Mouse (Mus musculus) hindbrain, embryonic 16.5 days (tissue): ENCODE results near the gene Glis2. TPM values are rescaled to one million over a fixed set of nuclear protein-coding genes. Genes with fewer than 3 reads are reported as not detected.
"Not testable (repeated sequence)": the region's sequence is repeated elsewhere in the genome, so short reads cannot be mapped to it uniquely, and the experiment has no call there.

Experiments used
- ATAC-seq: fragments of 200-750 bp; cut with Nextera tagmentation; 2 replicates; pipeline ENCODE4 v1.8.0; 2017; ENCODE audit warnings: moderate TSS enrichment, moderate library complexity
- H3K27ac ChIP-seq: fragments of 300-500 bp; sonication (generic); 2 replicates; pipeline ENCODE4 v1.5.1; 2014; ENCODE audit warnings: low read depth, mild to moderate bottlenecking, control low read depth, low read length, moderate library complexity
- H3K27me3 ChIP-seq: fragments of 300-500 bp; sonication (generic); replicated peaks from 2 replicates; pipeline ENCODE4 v1.6.1; 2014; ENCODE audit warnings: low read length; ENCODE audit not compliant: control insufficient read depth, insufficient read depth
- H3K36me3 ChIP-seq: fragments of 300-500 bp; sonication (generic); 2 replicates; pipeline ENCODE4 v1.6.1; 2014; ENCODE audit warnings: mild to moderate bottlenecking, low read length, moderate library complexity, mixed read lengths; ENCODE audit not compliant: control insufficient read depth, insufficient read depth
- H3K4me1 ChIP-seq: fragments of 300-500 bp; sonication (generic); 2 replicates; pipeline ENCODE4 v1.6.1; 2014; ENCODE audit warnings: low read depth, low read length; ENCODE audit not compliant: control insufficient read depth, insufficient read depth
- H3K4me2 ChIP-seq: fragments of 300-500 bp; sonication (generic); 2 replicates; pipeline ENCODE4 v1.6.1; 2014; ENCODE audit warnings: mild to moderate bottlenecking, low read length, control low read depth, moderate library complexity
- H3K4me3 ChIP-seq: fragments of 300-500 bp; sonication (generic); 2 replicates; pipeline ENCODE4 v1.5.1; 2014; ENCODE audit warnings: mild to moderate bottlenecking, low read length, control low read depth, moderate library complexity
- H3K9ac ChIP-seq: fragments of 300-500 bp; sonication (generic); 2 replicates; pipeline ENCODE4 v1.6.1; 2014; ENCODE audit warnings: low read depth, mild to moderate bottlenecking, control low read depth, low read length, moderate library complexity
- H3K9me3 ChIP-seq: fragments of 300-500 bp; sonication (generic); 2 replicates; pipeline ENCODE4 v1.6.1; 2014; ENCODE audit warnings: mild to moderate bottlenecking, low read length, moderate library complexity; ENCODE audit not compliant: control insufficient read depth
- WGBS: fragments of 180-500 bp; shearing (Covaris S2); extraction: QIAGEN DNeasy Blood & Tissue Kit; methylation state at CpG from one replicate; pipeline ENCODE4 v1.1.7; 2014; 5-methylcytosine and 5-hydroxymethylcytosine counted together
- polyA plus RNA-seq: library from polyadenylated mRNA; unstranded; fragments of >200 nt; fragmentation: Nextera tagmentation; extraction: Ambion mirVana; gene quantifications from 2 replicates; pipeline ENCODE4 v1.2.1, GENCODE M21; 2015

Gene Glis2
- polyA plus RNA-seq, 1 experiment from 2014 or later, result 14.2 TPM

- H3K4me3 ChIP-seq, result no peak overlapping the region
- ATAC-seq, result no peak
- H3K9ac ChIP-seq, result no peak overlapping the region
- no peaks in the 10 kb centered on the region for H3K27me3 ChIP-seq
- no peak overlapping the region for H3K27ac ChIP-seq
- WGBS, result 55% methylated on average over 2 of the region's 2 CpGs
- H3K4me2 ChIP-seq, result no peak overlapping the region
- no peaks in the 10 kb centered on the region for H3K9me3 ChIP-seq
- H3K4me1 ChIP-seq, result no peaks in the 10 kb centered on the region
- H3K36me3 ChIP-seq, result no peaks in the 10 kb centered on the region
These were observed 18.5 kb upstream of the Glis2 start for GRCm38 (mm10) chr16:4576038-4576437.

GRCm38 (mm10) chr16:4576873-4577272, 17.6 kb upstream of the Glis2 start:
- no peak for ATAC-seq
- H3K27me3 ChIP-seq, result no peaks in the 10 kb centered on the region
- no peak overlapping the region for H3K9ac ChIP-seq
- H3K9me3 ChIP-seq, result no peaks in the 10 kb centered on the region
- no peaks in the 10 kb centered on the region for H3K36me3 ChIP-seq
- WGBS, result 50% methylated on average over 2 of the region's 2 CpGs
- no peak overlapping the region for H3K4me2 ChIP-seq
- H3K27ac ChIP-seq, result no peak overlapping the region
- no peaks in the 10 kb centered on the region for H3K4me1 ChIP-seq
- H3K4me3 ChIP-seq, result no peak overlapping the region

GRCm38 (mm10) chr16:4578630-4579029, 15.9 kb upstream of the Glis2 start:
- Histone ChIP-seq H3K4me2 (no peak overlapping the region), H3K4me1 (no peaks in the 10 kb centered on the region), H3K27ac (no peak overlapping the region), H3K9me3 (no peaks in the 10 kb centered on the region), H3K9ac (no peak overlapping the region), H3K27me3 (no peaks in the 10 kb centered on the region), H3K36me3 (no peaks in the 10 kb centered on the region), H3K4me3 (no peak overlapping the region)
- ATAC-seq, result no peak
- WGBS, result 72% methylated on average over 7 of the region's 7 CpGs

GRCm38 (mm10) chr16:4581179-4581578, 13.3 kb upstream of the Glis2 start:
- not testable (repeated sequence) for ATAC-seq, H3K27ac ChIP-seq, H3K27me3 ChIP-seq, H3K4me1 ChIP-seq, H3K9me3 ChIP-seq, H3K4me3 ChIP-seq, H3K36me3 ChIP-seq, H3K9ac ChIP-seq, H3K4me2 ChIP-seq
- over 99% methylated on average over 4 of the region's 4 CpGs for WGBS

GRCm38 (mm10) chr16:4583807-4584206, 10.7 kb upstream of the Glis2 start:
- Histone ChIP-seq H3K27me3 (no peaks in the 10 kb centered on the region), H3K4me1 (peaks cover 8% of the 10 kb centered on the region; the same call in 1 of the 2 replicates)
- 83% methylated on average over 3 of the region's 3 CpGs for WGBS

GRCm38 (mm10) chr16:4584438-4584837, 10.1 kb upstream of the Glis2 start:
- no peak overlapping the region for H3K27ac ChIP-seq
- no peak overlapping the region for H3K9ac ChIP-seq
- ATAC-seq, result no peak
- WGBS, result 88% methylated on average over 5 of the region's 5 CpGs
- H3K4me3 ChIP-seq, result no peak overlapping the region
- peaks cover 8% of the 10 kb centered on the region; the same call in 1 of the 2 replicates for H3K4me1 ChIP-seq
- H3K27me3 ChIP-seq, result no peaks in the 10 kb centered on the region
- H3K4me2 ChIP-seq, result no peak overlapping the region
- no peaks in the 10 kb centered on the region for H3K36me3 ChIP-seq
- no peaks in the 10 kb centered on the region for H3K9me3 ChIP-seq

More at GRCm38 (mm10) chr16:4583807-4584206, 10.7 kb upstream of the Glis2 start:
- no peak overlapping the region for H3K4me3 ChIP-seq
- no peak for ATAC-seq
- H3K9ac ChIP-seq, result no peak overlapping the region
- H3K4me2 ChIP-seq, result no peak overlapping the region
- H3K9me3 ChIP-seq, result no peaks in the 10 kb centered on the region
- no peaks in the 10 kb centered on the region for H3K36me3 ChIP-seq
- no peak overlapping the region for H3K27ac ChIP-seq

DNA sequence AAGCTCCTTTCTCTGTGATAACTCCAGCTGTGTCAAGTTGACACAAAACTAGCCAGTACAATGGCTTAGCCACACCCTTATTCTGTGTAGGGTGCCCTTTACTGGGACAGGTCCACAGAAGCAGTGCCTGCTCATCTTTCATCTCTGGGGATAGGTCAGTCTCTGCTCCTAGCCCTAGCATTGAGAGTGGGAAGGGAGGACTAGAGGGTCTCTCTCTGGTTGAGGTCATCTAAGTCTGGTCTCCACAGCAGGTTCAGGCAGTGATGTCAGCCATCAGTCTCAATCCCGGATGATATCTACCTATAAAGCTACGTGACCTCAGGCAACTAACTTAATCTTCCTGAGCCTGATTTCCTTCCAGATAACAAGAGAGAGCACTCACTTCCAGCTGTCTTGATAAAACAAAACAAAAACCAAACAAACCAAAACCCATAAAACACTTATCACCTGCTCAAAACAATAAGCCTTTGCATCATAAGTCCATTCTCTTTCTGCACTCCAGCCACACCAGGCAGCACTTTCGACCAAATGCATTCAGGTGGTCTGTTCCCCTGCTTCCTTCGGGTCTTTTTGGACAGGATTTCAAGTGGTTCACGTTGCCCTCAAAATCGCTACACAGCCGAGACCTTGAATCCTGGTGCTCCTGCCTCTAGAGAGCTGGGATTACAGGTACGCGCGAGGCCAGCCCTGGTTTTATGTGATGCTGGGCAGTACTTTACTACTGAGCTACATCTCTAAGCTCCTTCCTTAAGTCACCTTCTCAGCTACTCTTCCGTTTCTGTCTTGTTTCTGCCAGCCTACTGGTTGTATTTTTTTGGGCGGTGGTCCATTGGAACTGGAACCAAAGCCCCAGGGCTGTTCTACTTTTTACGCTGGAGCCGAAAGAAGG, 8.6 kb upstream of the Glis2 start:
- Histone ChIP-seq H3K4me2 (peak overlapping the region; percentile 67), H3K4me3 (peak overlapping the region; percentile 44), H3K9ac (peak overlapping the region; percentile 69), H3K27ac (peak overlapping the region; percentile 31), H3K9me3 (no peaks in the 10 kb centered on the region), H3K36me3 (peaks cover 4% of the 10 kb centered on the region; the same call in 1 of the 2 replicates), H3K27me3 (no peaks in the 10 kb centered on the region), H3K4me1 (peaks cover 8% of the 10 kb centered on the region; the same call in 1 of the 2 replicates)
- WGBS, result 11% methylated on average over 14 of the region's 14 CpGs
- ATAC-seq, result peak; percentile 43

GRCm38 (mm10) chr16:4586531-4587123, 7.9 kb upstream of the Glis2 start:
- no peaks in the 10 kb centered on the region for H3K27me3 ChIP-seq
- peak overlapping the region; percentile 44 for H3K4me3 ChIP-seq
- peak overlapping the region; percentile 67 for H3K4me2 ChIP-seq
- H3K27ac ChIP-seq, result peak overlapping the region; percentile 31
- H3K4me1 ChIP-seq, result peaks cover 8% of the 10 kb centered on the region; the same call in 1 of the 2 replicates
- ATAC-seq, result peak; percentile 98
- WGBS, result under 1% methylated on average over 37 of the region's 43 CpGs
- no peaks in the 10 kb centered on the region for H3K9me3 ChIP-seq
- peaks cover 4% of the 10 kb centered on the region; the same call in 1 of the 2 replicates for H3K36me3 ChIP-seq
- H3K9ac ChIP-seq, result peak overlapping the region; percentile 69

- WGBS, result 50% methylated on average over 5 of the region's 5 CpGs
These were observed 6.8 kb upstream of the Glis2 start for GRCm38 (mm10) chr16:4587516-4588210.

More at GRCm38 (mm10) chr16:4587516-4588210, 6.8 kb upstream of the Glis2 start:
- ATAC-seq, result no peak
- peak overlapping the region; percentile 34; the same call in 1 of the 2 replicates for H3K27ac ChIP-seq
- H3K4me3 ChIP-seq, result no peak overlapping the region
- no peak overlapping the region; the same call in 1 of the 2 replicates for H3K9ac ChIP-seq
- H3K9me3 ChIP-seq, result no peaks in the 10 kb centered on the region
- H3K27me3 ChIP-seq, result no peaks in the 10 kb centered on the region
- H3K36me3 ChIP-seq, result peaks cover 4% of the 10 kb centered on the region; the same call in 1 of the 2 replicates
- no peak overlapping the region for H3K4me2 ChIP-seq
- peaks cover 15% of the 10 kb centered on the region for H3K4me1 ChIP-seq
